Mouse (Mus musculus) kidney, postnatal 10 days (tissue): Measurements from ENCODE around the gene Ott.
"Not testable (repeated sequence)": the region's sequence is repeated elsewhere in the genome, so short reads cannot be mapped to it uniquely, and the experiment has no call there.

Experiments
- DNase-seq: peaks from one replicate; pipeline ENCODE4 v3.0.0; 2021; ENCODE audit warnings: mixed read lengths

The Ott gene

DNA sequence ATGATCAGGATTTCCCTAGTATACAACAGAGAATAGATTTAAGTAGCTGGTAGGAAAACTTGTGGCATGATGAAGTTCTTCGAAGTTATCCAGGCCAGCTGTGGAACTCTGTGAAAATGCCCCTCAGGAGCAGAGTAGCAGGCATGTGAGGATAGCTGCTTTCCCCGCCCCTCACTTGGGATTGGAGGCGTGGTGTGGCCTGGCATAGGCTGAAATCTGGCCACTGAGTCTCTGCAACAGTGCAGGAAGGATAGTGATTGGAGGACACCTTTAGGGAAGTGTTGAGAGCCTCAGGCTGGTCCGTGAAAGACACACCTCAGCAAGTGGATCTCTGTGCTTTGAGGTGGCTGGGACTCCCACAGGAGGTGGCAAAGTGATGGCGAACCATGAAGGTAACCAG is at the start of gene Ott:
Ott (plus strand) TSS at position 301 of the 400 bp plus-strand sequence.
- DNase-seq: not testable (repeated sequence)
